Mouse (Mus musculus) intestine, embryonic 15.5 days (tissue): ENCODE data around the gene Dcx. TPM values are rescaled to one million over a fixed set of nuclear protein-coding genes. Genes with fewer than 3 reads are reported as not detected.
A peak's percentile ranks its signal among the peaks of the same experiment; 100 is the strongest.

ENCODE experiments used
- ATAC-seq: fragments of 200-750 bp; cut with Nextera tagmentation; 2 replicates; pipeline ENCODE4 v1.8.0; 2017; ENCODE audit warnings: moderate TSS enrichment, moderate library complexity
- H3K27ac ChIP-seq: fragments of 300-500 bp; sonication (generic); 2 replicates; pipeline ENCODE4 v1.5.1; 2015; ENCODE audit warnings: mild to moderate bottlenecking, inconsistent platforms
- H3K27me3 ChIP-seq: fragments of 300-500 bp; sonication (generic); replicated peaks from 2 replicates; pipeline ENCODE4 v1.6.1; 2015; ENCODE audit warnings: inconsistent platforms
- H3K36me3 ChIP-seq: fragments of 300-500 bp; sonication (generic); 2 replicates; pipeline ENCODE4 v1.6.1; 2015; ENCODE audit warnings: inconsistent platforms
- H3K4me1 ChIP-seq: fragments of 300-500 bp; sonication (generic); replicated peaks from 2 replicates; pipeline ENCODE4 v1.6.1; 2015; ENCODE audit warnings: inconsistent platforms
- H3K4me2 ChIP-seq: fragments of 300-500 bp; sonication (generic); replicated peaks from 2 replicates; pipeline ENCODE4 v1.6.1; 2015; ENCODE audit warnings: mild to moderate bottlenecking, inconsistent platforms
- H3K4me3 ChIP-seq: fragments of 300-500 bp; sonication (generic); replicated peaks from 2 replicates; pipeline ENCODE4 v1.5.1; 2015; ENCODE audit warnings: inconsistent platforms
- H3K9ac ChIP-seq: fragments of 300-500 bp; sonication (generic); 2 replicates; pipeline ENCODE4 v1.6.1; 2015; ENCODE audit warnings: inconsistent platforms
- H3K9me3 ChIP-seq: fragments of 300-500 bp; sonication (generic); 2 replicates; pipeline ENCODE4 v1.6.1; 2016; ENCODE audit warnings: inconsistent platforms
- WGBS: fragments of 180-500 bp; shearing (Covaris S2); methylation state at CpG from one replicate; pipeline ENCODE4 v1.1.7; 2015; 5-methylcytosine and 5-hydroxymethylcytosine counted together
- polyA plus RNA-seq: library from polyadenylated mRNA; unstranded; fragments of >200 nt; fragmentation: Nextera tagmentation; extraction: Ambion mirVana; gene quantifications from 2 replicates; pipeline ENCODE4 v1.2.1, GENCODE M21; 2015

Dcx gene
- polyA plus RNA-seq, result 2.8 and 3.3 TPM in 2 replicates

GRCm38 (mm10) chrX:143932958-143933357 is at the start of gene Dcx:
Gene Dcx, minus strand, starts transcription at chrX:143933311.
- Histone ChIP-seq H3K36me3 (no peaks in the 10 kb centered on the region), H3K4me3 (no peak within 1 kb of the TSS), H3K27me3 (no peaks in the 10 kb centered on the region), H3K9me3 (no peaks in the 10 kb centered on the region), H3K4me2 (no peak within 1 kb of the TSS), H3K9ac (no peak within 1 kb of the TSS), H3K27ac (no peak within 1 kb of the TSS), H3K4me1 (no peaks in the 10 kb centered on the region)
- ATAC-seq, result no peak
- WGBS, result 60% methylated on average over 8 of the region's 8 CpGs

- Histone ChIP-seq H3K9me3 (no peaks in the 10 kb centered on the region), H3K27me3 (no peaks in the 10 kb centered on the region), H3K4me3 (no peak overlapping the region), H3K36me3 (no peaks in the 10 kb centered on the region), H3K4me2 (no peak overlapping the region), H3K9ac (no peak overlapping the region), H3K4me1 (no peaks in the 10 kb centered on the region), H3K27ac (no peak overlapping the region)
- WGBS, result 62% methylated on average over 6 of the region's 6 CpGs
- no peak for ATAC-seq
These were observed 33.1 kb upstream of the Dcx start for GRCm38 (mm10) chrX:143966249-143966648.

- 80% methylated on average over 2 of the region's 2 CpGs for WGBS
- no peaks in the 10 kb centered on the region for H3K9me3 ChIP-seq
- H3K27me3 ChIP-seq, result no peaks in the 10 kb centered on the region
- ATAC-seq, result no peak
- no peak overlapping the region for H3K9ac ChIP-seq
- no peak overlapping the region for H3K4me3 ChIP-seq
- H3K36me3 ChIP-seq, result no peaks in the 10 kb centered on the region
- no peak overlapping the region for H3K4me2 ChIP-seq
- H3K27ac ChIP-seq, result no peak overlapping the region
- no peaks in the 10 kb centered on the region for H3K4me1 ChIP-seq
These were observed 560 bp upstream of the Dcx start for GRCm38 (mm10) chrX:143933671-143934070.

- no peak overlapping the region for H3K4me3 ChIP-seq
- no peaks in the 10 kb centered on the region for H3K36me3 ChIP-seq
- WGBS, result 78% methylated on average over 1 of the region's 1 CpGs
- no peak overlapping the region for H3K27ac ChIP-seq
- no peaks in the 10 kb centered on the region for H3K27me3 ChIP-seq
- no peak overlapping the region for H3K4me2 ChIP-seq
- no peak overlapping the region for H3K9ac ChIP-seq
- no peaks in the 10 kb centered on the region for H3K9me3 ChIP-seq
- no peak for ATAC-seq
- H3K4me1 ChIP-seq, result no peaks in the 10 kb centered on the region
These were observed 581 bp downstream of the Dcx start for GRCm38 (mm10) chrX:143932530-143932929.

- Histone ChIP-seq H3K36me3 (no peaks in the 10 kb centered on the region), H3K9me3 (no peaks in the 10 kb centered on the region), H3K27me3 (no peaks in the 10 kb centered on the region), H3K4me1 (no peaks in the 10 kb centered on the region), H3K27ac (no peak overlapping the region), H3K9ac (no peak overlapping the region), H3K4me3 (no peak overlapping the region), H3K4me2 (no peak overlapping the region)
- ATAC-seq, result no peak
- 46% methylated on average over 6 of the region's 6 CpGs for WGBS
These were observed 1.5 kb downstream of the Dcx start for GRCm38 (mm10) chrX:143931400-143932185.

- no peak overlapping the region for H3K4me3 ChIP-seq
- H3K4me2 ChIP-seq, result no peak overlapping the region
- 81% methylated on average over 5 of the region's 5 CpGs for WGBS
- H3K4me1 ChIP-seq, result no peaks in the 10 kb centered on the region
- no peak for ATAC-seq
- no peak overlapping the region for H3K27ac ChIP-seq
- no peaks in the 10 kb centered on the region for H3K36me3 ChIP-seq
- no peak overlapping the region for H3K9ac ChIP-seq
- H3K9me3 ChIP-seq, result no peaks in the 10 kb centered on the region
- H3K27me3 ChIP-seq, result no peaks in the 10 kb centered on the region
These were observed 11.0 kb downstream of the Dcx start for GRCm38 (mm10) chrX:143922070-143922469.

GRCm38 (mm10) chrX:143906699-143907471 is 26.2 kb downstream of the Dcx start:
- ATAC-seq, result 0 out of 2 replicates have a peak, but pooled peaks have one; percentile 43
- no peaks in the 10 kb centered on the region for H3K27me3 ChIP-seq
- H3K4me1 ChIP-seq, result no peaks in the 10 kb centered on the region
- no peak overlapping the region for H3K4me2 ChIP-seq
- no peaks in the 10 kb centered on the region for H3K9me3 ChIP-seq
- H3K4me3 ChIP-seq, result no peak overlapping the region
- H3K9ac ChIP-seq, result no peak overlapping the region
- no peak overlapping the region for H3K27ac ChIP-seq
- no peaks in the 10 kb centered on the region for H3K36me3 ChIP-seq
- 44% methylated on average over 3 of the region's 3 CpGs for WGBS

GRCm38 (mm10) chrX:143904689-143905088 is 28.4 kb downstream of the Dcx start:
- no peaks in the 10 kb centered on the region for H3K36me3 ChIP-seq
- H3K4me2 ChIP-seq, result no peak overlapping the region
- no peak overlapping the region for H3K27ac ChIP-seq
- no peak for ATAC-seq
- H3K4me3 ChIP-seq, result no peak overlapping the region
- WGBS, result 26% methylated on average over 2 of the region's 2 CpGs
- no peak overlapping the region for H3K9ac ChIP-seq
- H3K27me3 ChIP-seq, result no peaks in the 10 kb centered on the region
- no peaks in the 10 kb centered on the region for H3K9me3 ChIP-seq
- no peaks in the 10 kb centered on the region for H3K4me1 ChIP-seq

- H3K27ac ChIP-seq, result no peak overlapping the region
- no peaks in the 10 kb centered on the region for H3K4me1 ChIP-seq
- no peaks in the 10 kb centered on the region for H3K27me3 ChIP-seq
- 54% methylated on average over 8 of the region's 8 CpGs for WGBS
- no peak overlapping the region for H3K4me3 ChIP-seq
- H3K4me2 ChIP-seq, result no peak overlapping the region
- no peaks in the 10 kb centered on the region for H3K36me3 ChIP-seq
- no peaks in the 10 kb centered on the region for H3K9me3 ChIP-seq
- H3K9ac ChIP-seq, result no peak overlapping the region
- no peak for ATAC-seq
These were observed 30.8 kb downstream of the Dcx start for GRCm38 (mm10) chrX:143902300-143902699.

- Histone ChIP-seq H3K4me2 (no peak overlapping the region), H3K27me3 (no peaks in the 10 kb centered on the region), H3K9me3 (no peaks in the 10 kb centered on the region), H3K4me3 (no peak overlapping the region), H3K27ac (no peak overlapping the region), H3K4me1 (no peaks in the 10 kb centered on the region), H3K9ac (no peak overlapping the region), H3K36me3 (no peaks in the 10 kb centered on the region)
- WGBS, result 59% methylated on average over 7 of the region's 7 CpGs
- no peak for ATAC-seq
These were observed 35.5 kb downstream of the Dcx start for GRCm38 (mm10) chrX:143897363-143898285.

- H3K4me2 ChIP-seq, result no peak overlapping the region
- H3K27ac ChIP-seq, result no peak overlapping the region
- WGBS, result 89% methylated on average over 5 of the region's 5 CpGs
- H3K4me3 ChIP-seq, result no peak overlapping the region
- no peaks in the 10 kb centered on the region for H3K27me3 ChIP-seq
- no peak for ATAC-seq
- H3K36me3 ChIP-seq, result no peaks in the 10 kb centered on the region
- H3K4me1 ChIP-seq, result no peaks in the 10 kb centered on the region
- no peak overlapping the region for H3K9ac ChIP-seq
- H3K9me3 ChIP-seq, result no peaks in the 10 kb centered on the region
These were observed 36.2 kb downstream of the Dcx start for GRCm38 (mm10) chrX:143896936-143897335.

GRCm38 (mm10) chrX:143893180-143893579 is 39.9 kb downstream of the Dcx start:
- H3K9me3 ChIP-seq, result no peaks in the 10 kb centered on the region
- H3K27me3 ChIP-seq, result no peaks in the 10 kb centered on the region
- no peak for ATAC-seq
- no peak overlapping the region for H3K9ac ChIP-seq
- no peaks in the 10 kb centered on the region for H3K4me1 ChIP-seq
- H3K4me2 ChIP-seq, result no peak overlapping the region
- no peaks in the 10 kb centered on the region for H3K36me3 ChIP-seq
- no peak overlapping the region for H3K4me3 ChIP-seq
- no peak overlapping the region for H3K27ac ChIP-seq
- WGBS, result 59% methylated on average over 3 of the region's 3 CpGs
